In the genomic region with DNA sequence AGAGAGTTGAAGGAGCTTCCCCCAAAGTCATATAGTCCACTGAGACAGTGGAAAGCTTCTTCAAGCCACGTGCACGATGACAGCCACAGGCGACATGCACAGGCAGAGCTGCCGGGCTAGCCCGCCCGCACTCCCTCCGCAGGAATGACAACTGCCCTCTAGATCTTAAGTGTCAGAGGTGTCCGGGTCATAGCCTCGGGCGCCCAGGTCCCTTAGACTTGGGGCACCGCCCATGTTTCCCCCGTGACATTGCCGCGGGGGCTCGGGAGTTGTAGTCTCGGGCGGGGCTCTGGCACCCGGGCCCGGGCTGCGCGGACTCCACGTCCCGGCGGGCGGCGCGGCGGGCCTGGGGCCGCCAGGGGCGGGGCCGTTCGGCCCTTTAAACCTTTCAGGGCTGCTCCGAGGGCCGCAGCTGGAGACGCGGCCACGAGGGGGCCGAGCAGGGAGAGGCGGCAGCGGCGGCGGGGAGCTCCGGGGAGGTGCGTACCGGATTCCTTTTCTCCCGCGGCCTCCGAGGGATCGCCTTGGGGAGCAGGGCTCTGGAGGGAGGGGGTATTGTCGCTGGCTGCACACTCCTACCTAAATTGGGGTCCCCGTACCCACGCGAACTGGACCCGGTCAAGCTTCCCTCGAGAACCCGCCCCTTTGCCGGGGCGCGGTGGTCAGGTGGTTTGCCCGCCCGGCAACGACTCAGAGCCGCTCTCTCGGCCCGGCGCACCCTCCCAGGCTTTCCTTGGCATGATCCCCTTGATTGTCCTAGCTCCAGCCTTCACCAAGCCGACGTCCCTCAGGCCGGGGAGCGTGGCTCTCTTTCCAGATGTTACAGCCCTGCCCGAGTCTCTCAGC, we compare ENCODE assay signal across 7 mouse cellular contexts. TPM values are rescaled to one million over a fixed set of nuclear protein-coding genes. Genes with fewer than 3 reads are reported as not detected.
DNase-seq lines count a peak whose midpoint lies in the region; ATAC-seq and TF ChIP-seq lines count a peak whose summit lies in the region.

A gene (plus strand): TSS at position 382 of the 846 bp plus-strand sequence.

- peak within 1 kb of the TSS; percentile 93 for H3K4me2 ChIP-seq in intestine, postnatal 0 days (replicated peaks; ENCODE audit: low read depth)
- peak within 1 kb of the TSS; percentile 73 for H3K4me2 ChIP-seq in limb, embryonic 12.5 days
- peak within 1 kb of the TSS; percentile 85 for H3K4me2 ChIP-seq in midbrain, embryonic 13.5 days (replicated peaks)

- peak; percentile 68 for TF ChIP-seq CTCF in intestine, postnatal 0 days (IDR thresholded peaks at IDR 0.05; ENCODE audit: low read depth)

- under 1% methylated on average over 65 of the region's 71 CpGs for WGBS in intestine, postnatal 0 days
- under 1% methylated on average over 70 of the region's 71 CpGs for WGBS in limb, embryonic 12.5 days
- 0% methylated on average over 62 of the region's 71 CpGs for WGBS in midbrain, embryonic 13.5 days

- H3K9ac ChIP-seq in intestine, postnatal 0 days (ENCODE audit: low read depth, low read length) = peak within 1 kb of the TSS; percentile 58
- H3K9ac ChIP-seq in limb, embryonic 12.5 days (replicated peaks) = peak within 1 kb of the TSS; percentile 62
- peak within 1 kb of the TSS; percentile 79 for H3K9ac ChIP-seq in midbrain, embryonic 13.5 days (replicated peaks)

- no peaks in the 10 kb centered on the region for H3K27me3 ChIP-seq in intestine, postnatal 0 days (replicated peaks; ENCODE audit: control insufficient read depth, insufficient read depth, low read length)
- no peaks in the 10 kb centered on the region; the same call in 1 of the 2 replicates for H3K27me3 ChIP-seq in limb, embryonic 12.5 days
- H3K27me3 ChIP-seq in midbrain, embryonic 13.5 days = no peaks in the 10 kb centered on the region

- no peaks in the 10 kb centered on the region for H3K9me3 ChIP-seq in intestine, postnatal 0 days (ENCODE audit: control insufficient read depth)
- no peaks in the 10 kb centered on the region for H3K9me3 ChIP-seq in limb, embryonic 12.5 days
- H3K9me3 ChIP-seq in midbrain, embryonic 13.5 days = no peaks in the 10 kb centered on the region

- peaks cover 20% of the 10 kb centered on the region; the same call in 1 of the 2 replicates for H3K36me3 ChIP-seq in intestine, postnatal 0 days (ENCODE audit: control insufficient read depth, insufficient read depth)
- peaks cover 39% of the 10 kb centered on the region for H3K36me3 ChIP-seq in limb, embryonic 12.5 days
- H3K36me3 ChIP-seq in midbrain, embryonic 13.5 days = peaks cover 39% of the 10 kb centered on the region

- DNase-seq in adrenal gland, adult 8-10 months = peak; percentile 82
- peak; percentile 47 for DNase-seq in embryo, embryonic 11.5 days (ENCODE audit: low read depth, low spot score)
- peak; percentile 17 for DNase-seq in spleen, adult 12 weeks (ENCODE audit: low spot score)

- peak within 1 kb of the TSS; percentile 60 for H3K27ac ChIP-seq in intestine, postnatal 0 days (ENCODE audit: low read depth, low read length)
- H3K27ac ChIP-seq in limb, embryonic 12.5 days = no peak within 1 kb of the TSS
- peak within 1 kb of the TSS; percentile 67 for H3K27ac ChIP-seq in midbrain, embryonic 13.5 days

- ATAC-seq in granulocyte monocyte progenitor cell, adult 5-6 weeks (replicated peaks; ENCODE audit: poor library complexity, severe bottlenecking) = peak; percentile 74
- peak; percentile 85 for ATAC-seq in intestine, postnatal 0 days
- peak; percentile 82 for ATAC-seq in limb, embryonic 12.5 days (ENCODE audit: insufficient number of reproducible peaks, insufficient read depth, low FRiP score, low TSS enrichment, low read depth)
- ATAC-seq in midbrain, embryonic 13.5 days = peak; percentile 92

- H3K4me1 ChIP-seq in intestine, postnatal 0 days (replicated peaks; ENCODE audit: control insufficient read depth, insufficient read depth, low read length) = 0 out of 2 replicates have a peak, but pooled peaks cover 3% of the 10 kb centered on the region
- H3K4me1 ChIP-seq in limb, embryonic 12.5 days (replicated peaks) = peaks cover 36% of the 10 kb centered on the region
- peaks cover 24% of the 10 kb centered on the region for H3K4me1 ChIP-seq in midbrain, embryonic 13.5 days (replicated peaks)

- peak within 1 kb of the TSS; percentile 63 for H3K4me3 ChIP-seq in intestine, postnatal 0 days (ENCODE audit: low read depth, low read length)
- peak within 1 kb of the TSS; percentile 61 for H3K4me3 ChIP-seq in limb, embryonic 12.5 days (replicated peaks)
- H3K4me3 ChIP-seq in midbrain, embryonic 13.5 days (replicated peaks) = peak within 1 kb of the TSS; percentile 59

RNA-seq across cellular contexts. Expression of the gene that starts here (rescaled TPM):
- total RNA-seq in adrenal gland, adult 8-10 months (2022) = 10 to 100 TPM; 20.0 to 37.7 (median 28.2) TPM
- 0.73 and 7.4 TPM in 2 replicates for total RNA-seq in granulocyte monocyte progenitor cell, adult 5-6 weeks (2014; fragmentation: Nextera tagmentation)
- total RNA-seq in granulocyte monocyte progenitor cell, adult 5-6 weeks (2017) = 0.09 TPM in 1 of 2 replicates, not detected in the other
- 12.4 and 14.2 TPM in 2 replicates for polyA plus RNA-seq in intestine, postnatal 0 days (2015; fragmentation: Nextera tagmentation; extraction: Ambion mirVana)
- polyA plus RNA-seq in limb, embryonic 12.5 days (2016; fragmentation: Nextera tagmentation; extraction: Ambion mirVana) = 8.8 and 9.8 TPM in 2 replicates
- 10.3 and 11.5 TPM in 2 replicates for polyA plus RNA-seq in midbrain, embryonic 13.5 days (2015; fragmentation: Nextera tagmentation; extraction: Ambion mirVana)

Comparison
In these comparisons a context has a peak if more than half of its experiments do, and no peak if none do; other contexts are left out.
1. DNase-seq: peak in every context shown above with its lines; median percentile 82 in adrenal gland, adult 8-10 months; 47 in embryo, embryonic 11.5 days; 17 in spleen, adult 12 weeks.